Mouse (Mus musculus) adrenal gland, adult 18-20 months (tissue): ENCODE results near the gene Akip1. TPM values are rescaled to one million over a fixed set of nuclear protein-coding genes. Genes with fewer than 3 reads are reported as not detected.

Source experiments
- DNase-seq, 2 experiments: peaks; one replicate each; pipeline ENCODE4 v3.0.0; 2021 to 2022; ENCODE audit warnings: low spot score in 2 of 2
- long read RNA-seq, 2 experiments: library from polyadenylated mRNA; stranded (forward); transcript quantifications; one replicate each; pipeline ENCODE4 v2.0.0; 2021
- total RNA-seq, 2 experiments: library from RNA; stranded (reverse); gene quantifications; 1 replicate in 1 of 2; 2 replicates in 1 of 2; pipeline ENCODE4 v1.2.3; 2021

Akip1 gene
- 10 to 100 TPM; 18.6 to 22.9 TPM for total RNA-seq
- long read RNA-seq, experiment 1, transcript Akip1-201 (6 exons, 1,028 nt), result major isoform, 6 of 7 reads
- long read RNA-seq, experiment 1, partial matches to known transcripts, result 1 of 7 reads
- long read RNA-seq, experiment 1, other reads (novel, unspliced or antisense), result 0 of 7 reads
- long read RNA-seq, experiment 2, transcript Akip1-201 (6 exons, 1,028 nt), result major isoform, 24 of 30 reads
- long read RNA-seq, experiment 2, partial matches to known transcripts, result 4 of 30 reads
- long read RNA-seq, experiment 2, other reads (novel, unspliced or antisense), result 2 of 30 reads

DNA sequence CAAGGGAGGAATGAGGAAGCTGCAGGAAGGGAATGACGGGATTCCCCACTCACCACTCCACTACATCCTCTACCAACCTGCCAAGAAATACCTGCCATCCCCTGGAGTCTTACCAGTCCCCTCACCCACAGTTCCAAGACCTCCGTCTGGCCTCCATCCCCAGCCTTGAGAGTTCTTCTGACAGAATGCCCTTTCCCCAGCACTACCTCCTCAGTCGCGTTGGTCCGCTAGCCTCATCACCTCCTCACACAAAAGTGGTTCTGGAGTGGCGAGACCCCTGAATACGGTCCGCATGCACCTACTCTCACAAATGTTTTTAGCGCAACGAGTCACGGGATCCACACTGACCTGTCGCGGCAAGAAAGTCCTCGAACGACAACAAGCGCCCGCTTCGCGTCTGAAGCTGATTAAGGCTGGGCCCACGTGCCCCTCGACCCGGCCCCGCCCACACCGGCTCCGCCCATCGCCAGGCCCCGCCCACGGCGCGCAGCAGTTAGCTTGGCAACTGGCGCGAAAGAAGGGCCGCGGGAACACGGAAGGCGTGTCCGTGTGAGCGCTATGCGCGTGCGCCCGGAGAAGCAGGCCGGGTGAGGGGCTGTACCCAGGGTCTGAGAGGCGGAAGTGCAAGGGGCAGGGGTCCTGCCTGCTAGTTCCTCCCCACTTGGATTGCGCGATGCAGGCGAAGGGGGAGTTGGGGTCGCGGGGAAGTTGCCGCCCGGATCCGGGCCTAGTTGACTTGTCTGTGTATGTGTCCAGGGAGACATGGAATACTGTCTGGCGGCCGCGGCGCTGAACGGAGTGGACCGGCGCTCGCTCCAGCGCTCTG, at the start of gene Akip1, which contains the start of gene St5:
Gene Akip1 (plus strand): TSS at position 501 of the 826 bp plus-strand sequence.
Gene St5 (minus strand): TSS at position 416 of the 826 bp plus-strand sequence.
- DNase-seq, result peak; percentile 98 to 99

DNA sequence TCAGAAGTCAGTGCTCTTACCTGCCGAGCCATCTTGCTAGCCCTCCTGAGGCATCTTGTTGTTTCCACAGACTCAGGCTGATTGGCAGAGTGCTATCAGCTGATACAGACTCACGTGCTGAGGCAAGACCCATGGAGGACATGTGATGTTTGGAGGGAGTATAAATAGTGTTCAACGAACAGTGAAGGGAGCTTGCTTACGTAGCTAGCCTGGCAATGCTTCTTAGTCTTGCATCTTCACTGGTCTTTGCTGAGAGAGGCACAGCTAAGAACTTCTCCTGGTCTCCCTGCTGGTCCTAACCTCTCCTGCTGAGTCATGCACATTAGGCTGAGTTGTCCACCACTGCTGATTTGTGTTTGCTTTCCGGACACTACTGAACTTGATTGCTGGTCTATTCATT, 48.6 kb upstream of the Akip1 start:
- DNase-seq, result no peak

DNA sequence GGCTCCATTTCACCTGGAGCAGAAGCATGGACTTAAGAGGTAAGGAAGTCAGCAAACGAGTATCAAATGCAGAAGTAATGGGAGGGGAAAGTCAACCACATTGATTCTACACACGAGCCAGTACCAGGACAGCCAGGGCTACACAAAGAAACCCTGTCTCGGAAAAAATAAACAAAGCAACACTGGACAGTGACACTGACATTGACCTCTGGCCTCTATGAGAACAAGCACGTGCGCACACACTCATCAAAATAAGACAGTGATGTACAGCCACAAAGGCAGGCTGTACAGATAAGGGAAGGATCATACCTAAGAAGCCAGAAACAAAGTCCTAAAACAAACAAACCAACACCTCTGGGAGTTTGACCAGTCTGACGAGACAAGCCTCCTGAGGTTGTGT, 45.6 kb upstream of the Akip1 start:
- DNase-seq, result no peak

DNA sequence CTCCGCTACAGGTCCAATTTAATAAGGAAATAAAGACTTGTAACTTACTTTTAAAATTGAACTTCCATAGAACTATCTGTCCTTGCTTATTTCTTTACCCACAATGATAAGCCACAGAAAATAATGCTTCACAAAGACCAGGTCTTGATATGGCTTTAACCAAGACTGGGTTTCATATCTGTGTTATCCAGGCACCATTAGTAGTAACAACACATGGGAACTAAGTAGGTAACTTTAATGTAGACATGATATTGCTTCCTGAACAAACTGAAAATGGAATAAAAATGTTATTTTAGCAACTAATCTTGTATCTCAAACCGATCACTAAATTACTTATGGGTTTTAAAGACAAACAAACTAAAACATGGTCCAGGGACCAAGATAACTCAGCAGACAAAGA, 44.2 kb upstream of the Akip1 start:
- DNase-seq, result no peak

DNA sequence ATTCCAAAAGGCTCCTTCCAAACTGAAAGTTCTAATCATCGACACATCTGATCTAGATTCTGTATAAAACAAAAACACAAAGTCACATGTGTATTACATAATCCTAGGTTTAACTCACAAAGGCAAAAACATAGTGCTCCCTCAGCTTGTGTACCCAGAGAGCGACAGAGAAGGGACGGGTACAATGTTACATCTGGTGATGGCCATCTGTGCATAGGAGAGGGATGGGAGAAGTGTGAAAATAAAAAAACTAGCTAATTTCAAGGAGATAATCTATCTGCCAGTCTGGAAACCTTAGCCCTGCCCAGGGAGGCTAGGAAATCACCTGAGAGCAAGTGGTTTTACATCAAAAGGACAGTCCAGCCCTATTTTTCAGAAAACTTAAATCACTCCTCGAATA, 40.9 kb upstream of the Akip1 start:
- DNase-seq, result no peak

DNA sequence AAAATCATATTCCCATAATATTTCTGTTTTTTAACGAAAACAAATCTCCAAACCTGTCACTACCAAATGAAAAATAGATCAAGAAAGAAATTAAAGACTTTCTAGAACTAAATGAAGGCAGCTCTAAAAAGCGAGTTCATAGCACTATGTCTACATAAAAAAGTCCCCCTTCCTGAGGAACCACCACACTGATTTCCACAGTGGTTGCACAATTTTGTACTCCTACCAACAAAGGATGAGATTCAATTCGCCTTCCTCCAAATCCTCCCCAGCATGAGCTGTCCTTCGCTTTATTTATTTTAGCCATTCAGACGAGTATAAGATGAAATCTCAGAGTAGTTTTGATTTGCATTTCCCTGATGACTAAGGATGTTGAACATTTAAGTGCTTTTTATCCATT, 36.8 kb upstream of the Akip1 start:
- DNase-seq, result no peak

DNA sequence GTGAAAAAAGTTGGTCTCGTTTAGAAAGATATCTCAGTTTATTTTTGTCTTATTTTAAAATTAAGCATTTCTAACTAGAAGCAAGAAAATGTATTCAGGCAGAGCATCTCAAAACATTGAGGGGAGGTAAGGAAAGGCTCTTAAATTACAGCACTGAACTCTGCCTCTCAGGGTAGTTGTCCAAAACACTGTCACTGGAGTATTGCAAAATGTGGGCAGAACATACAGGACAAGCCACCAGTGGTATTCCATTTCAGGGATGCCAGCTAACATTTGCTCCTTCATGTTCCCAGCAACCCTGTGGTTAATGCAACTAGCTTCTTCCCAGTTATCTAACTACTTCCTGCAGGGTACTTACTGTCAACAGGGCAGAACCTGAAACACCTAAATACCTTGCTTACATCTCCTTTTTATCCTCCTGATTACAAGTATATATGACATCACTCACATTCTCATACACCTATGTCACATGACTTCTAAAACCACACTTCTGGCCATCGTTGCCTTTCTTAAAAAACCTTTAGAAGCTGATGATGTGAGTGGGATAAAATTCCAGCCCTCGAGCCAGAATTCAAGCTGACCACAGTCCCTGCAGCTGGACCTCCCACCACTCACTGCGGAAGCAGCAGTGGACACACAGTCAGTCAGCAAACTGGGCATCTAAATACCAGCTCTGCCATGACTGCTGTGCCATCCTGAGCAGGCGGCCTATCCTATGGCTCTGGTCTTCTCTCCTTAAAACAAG, 33.9 kb upstream of the Akip1 start:
- no peak for DNase-seq

DNA sequence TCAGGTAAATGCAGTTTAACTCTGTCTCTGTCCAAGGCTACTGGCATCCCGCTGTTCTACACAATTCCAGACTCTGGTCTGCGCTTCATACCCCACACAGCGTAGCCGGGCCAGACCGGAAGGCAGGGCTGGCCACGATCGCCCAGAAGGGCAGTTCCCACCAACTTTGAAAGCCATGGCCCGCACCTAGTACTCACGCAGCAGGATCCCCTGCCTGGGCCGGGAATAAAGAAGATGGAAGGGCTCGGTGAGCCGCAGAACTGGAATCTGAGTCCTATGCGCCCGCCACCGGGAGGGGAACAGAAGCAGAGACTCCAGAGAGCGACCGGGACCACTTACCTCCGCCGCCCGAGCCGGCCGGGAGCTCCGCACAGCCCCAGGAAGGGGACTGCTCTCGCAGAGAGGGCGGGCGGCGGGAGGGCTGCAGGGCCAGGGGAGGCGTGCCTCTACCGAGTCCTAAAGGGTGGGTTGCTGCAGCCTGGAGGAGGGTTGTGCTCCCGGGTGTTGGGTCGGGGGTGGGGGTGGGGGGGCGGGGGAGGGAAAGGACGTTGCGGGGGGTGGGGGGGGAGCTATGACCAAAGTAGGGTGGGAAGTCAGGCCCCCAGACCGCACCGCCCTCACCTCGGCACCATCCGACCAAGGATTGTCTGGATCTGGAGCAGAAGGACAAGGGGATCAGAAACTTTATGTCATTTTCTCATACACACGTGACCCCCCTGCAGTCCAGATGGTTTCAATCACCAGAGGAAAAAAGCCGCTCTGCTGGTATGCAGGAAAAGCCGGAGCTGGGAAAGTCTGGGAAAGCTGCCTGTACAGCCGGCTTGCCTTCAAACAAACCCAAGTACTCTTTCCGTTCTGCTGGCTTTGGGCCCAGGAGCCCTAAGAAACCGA, 31.7 kb upstream of the Akip1 start:
- DNase-seq, result peak; percentile 59 to 62

DNA sequence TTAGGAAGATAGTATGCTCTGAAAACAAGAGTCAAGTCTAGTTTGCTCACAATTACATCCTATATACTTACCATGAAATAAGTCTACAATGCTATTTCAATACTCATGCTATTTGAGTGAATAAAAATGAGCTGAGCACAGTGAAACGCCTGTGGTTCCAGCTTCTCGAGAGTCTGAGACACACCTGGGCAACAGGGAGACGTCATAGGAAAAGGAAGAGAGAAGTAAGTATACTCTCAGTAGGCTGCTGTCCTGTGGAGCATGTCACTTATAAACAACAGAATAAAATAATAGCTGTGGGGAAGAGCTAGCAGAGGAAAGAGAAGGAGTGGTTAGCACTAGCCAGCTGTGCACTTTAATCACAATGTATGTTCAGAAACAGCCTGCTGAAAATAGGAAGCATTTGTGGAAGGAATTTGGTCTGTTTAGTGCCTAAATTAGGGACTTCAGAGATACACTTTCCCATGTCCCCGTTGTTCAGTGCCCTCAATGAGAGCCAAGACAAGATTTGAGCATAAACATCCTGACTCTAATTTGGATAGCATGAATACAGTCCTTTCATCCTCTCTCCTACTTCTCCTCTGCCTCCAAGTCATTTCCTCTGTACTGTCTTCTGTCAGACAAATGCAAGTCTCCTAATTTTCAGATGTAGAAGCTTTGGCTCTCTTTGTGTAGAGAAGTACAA, 28.4 kb upstream of the Akip1 start:
- no peak for DNase-seq

DNA sequence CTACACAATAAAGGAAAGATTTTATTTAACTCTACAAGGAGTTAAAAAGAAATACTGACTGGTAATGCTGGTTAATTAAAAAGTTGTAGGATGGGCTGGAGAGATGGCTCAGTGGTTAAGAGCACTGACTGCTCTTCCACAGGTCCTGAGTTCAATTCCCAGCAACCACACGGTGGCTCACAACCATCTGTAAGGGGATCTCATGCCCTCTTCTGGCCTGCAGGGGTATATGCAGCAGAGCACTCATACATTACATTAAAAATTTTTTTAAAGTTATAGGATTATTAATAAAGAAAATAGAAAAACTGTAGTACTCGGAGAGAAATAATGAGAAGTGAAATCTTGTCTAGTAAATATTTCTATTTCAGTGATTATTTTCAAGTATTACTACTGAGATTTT, 23.2 kb upstream of the Akip1 start:
- DNase-seq, result no peak

DNA sequence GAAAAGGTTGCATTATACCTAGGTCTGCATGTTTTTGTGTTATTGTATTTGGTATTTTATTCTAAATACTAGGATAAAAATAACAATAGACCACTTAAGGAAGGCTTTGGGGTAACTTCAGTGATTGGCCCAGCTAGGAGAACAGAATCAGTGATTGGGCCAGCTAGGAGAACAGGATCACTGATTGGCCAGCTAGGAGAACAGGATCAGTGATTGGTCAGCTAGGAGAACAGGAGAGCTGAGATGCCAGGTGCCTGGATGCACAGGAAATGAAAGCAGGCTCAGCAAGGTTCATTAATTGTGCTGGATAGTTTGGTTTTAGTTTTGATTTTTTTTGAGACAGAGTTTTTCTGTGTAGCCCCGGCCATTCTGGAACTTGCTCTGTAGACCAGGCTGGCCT, 22.6 kb upstream of the Akip1 start:
- no peak for DNase-seq

DNA sequence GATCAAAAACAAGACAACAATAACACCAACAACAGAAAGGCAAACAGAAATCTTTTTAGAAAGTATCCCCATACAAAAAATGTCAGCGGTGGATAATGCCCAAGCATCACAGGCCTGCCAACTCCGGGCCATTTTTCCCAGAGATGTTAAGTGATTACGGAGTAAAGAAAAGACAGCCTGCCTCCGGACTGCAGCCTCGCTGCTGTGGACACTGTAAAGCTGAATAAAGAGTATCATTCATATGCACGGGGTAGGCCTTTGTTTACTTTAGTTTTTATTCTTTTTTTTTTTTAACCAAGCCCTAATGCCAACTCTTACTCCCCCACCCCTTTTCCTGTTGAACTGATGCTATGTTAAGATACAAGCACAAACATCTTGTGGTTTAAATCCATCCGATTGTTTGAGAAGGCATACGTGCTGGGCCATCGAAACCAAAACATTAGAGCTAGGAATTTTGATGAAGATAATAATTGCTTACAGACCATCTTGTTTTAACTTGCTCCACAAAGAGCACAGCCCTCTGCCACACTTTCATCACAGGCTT, 16.8 kb upstream of the Akip1 start:
- DNase-seq, result no peak

DNA sequence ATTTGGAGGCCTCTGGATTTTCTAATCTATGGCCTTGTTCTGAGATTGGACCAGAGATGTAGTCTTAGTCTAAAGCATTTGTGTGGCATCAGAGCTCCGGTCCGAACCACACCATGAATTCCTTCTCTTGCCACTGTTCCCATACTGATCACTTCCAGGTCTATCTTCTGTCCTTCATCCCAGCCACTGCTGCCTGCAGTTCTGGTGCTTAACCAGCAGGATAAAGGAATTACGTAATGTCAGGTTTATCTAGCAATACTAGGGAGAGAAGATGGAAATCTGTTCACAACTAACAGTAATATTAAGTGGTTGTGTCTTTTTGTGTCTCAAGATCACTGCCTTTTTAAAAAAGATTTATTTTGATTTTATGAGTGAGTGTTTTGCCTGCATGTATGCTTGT, 13.4 kb upstream of the Akip1 start:
- DNase-seq, result no peak

DNA sequence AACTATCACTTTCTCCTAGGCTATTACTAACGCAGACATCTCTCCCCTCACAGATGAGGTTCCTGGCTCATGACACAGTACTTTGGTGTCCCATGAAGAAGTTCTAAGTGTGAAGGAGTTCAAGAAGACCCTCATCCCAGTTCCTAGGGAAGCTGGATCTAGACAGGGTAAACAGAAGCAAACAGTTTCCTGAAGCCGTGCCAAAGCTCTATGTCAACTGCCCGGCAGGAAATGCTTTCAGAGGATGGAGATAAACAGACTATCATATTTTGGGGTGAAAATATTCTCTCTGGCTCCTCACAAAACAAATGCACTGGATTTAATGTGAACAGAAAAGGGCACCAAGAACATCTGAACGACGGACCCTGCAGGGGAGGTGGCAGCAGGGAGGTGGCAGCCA, 12.5 kb upstream of the Akip1 start:
- DNase-seq, result no peak

DNA sequence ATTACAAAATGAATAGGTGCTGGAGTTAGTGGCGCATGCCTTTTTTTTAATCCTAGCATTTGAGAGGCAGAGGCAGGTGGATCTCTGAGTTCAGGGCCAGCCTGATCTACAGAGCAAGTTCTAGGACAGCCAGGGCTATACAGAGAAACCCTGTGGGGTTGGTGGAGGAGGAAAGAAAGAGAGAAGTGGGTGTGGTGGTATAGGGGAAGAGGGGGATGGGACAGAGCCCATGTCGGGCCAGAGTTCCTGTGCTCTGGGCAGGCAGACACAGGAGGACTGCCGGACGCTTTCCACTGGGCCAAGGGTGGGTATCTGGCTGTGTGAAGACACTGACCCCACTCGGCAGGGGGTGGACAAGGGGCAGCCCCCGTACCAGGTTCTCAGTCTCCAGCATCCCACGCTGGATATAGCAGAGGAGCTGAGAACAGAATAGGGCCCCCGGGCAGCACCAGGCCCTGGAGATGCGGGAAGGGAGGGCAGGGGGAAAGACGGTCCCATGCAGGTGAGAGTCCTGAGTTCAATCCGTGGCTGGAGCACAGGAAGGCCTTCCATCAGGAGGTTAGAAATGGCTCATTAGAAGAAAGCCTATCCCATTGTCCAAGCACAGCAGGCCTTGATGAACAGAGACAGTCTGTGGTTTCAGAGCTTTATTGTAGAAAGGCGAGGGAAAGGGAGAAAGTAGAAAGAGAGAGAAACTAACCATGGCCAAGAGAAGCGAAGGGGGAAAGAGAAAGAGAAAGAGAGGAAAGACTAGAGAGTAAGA, 8.7 kb upstream of the Akip1 start:
- no peak for DNase-seq

DNA sequence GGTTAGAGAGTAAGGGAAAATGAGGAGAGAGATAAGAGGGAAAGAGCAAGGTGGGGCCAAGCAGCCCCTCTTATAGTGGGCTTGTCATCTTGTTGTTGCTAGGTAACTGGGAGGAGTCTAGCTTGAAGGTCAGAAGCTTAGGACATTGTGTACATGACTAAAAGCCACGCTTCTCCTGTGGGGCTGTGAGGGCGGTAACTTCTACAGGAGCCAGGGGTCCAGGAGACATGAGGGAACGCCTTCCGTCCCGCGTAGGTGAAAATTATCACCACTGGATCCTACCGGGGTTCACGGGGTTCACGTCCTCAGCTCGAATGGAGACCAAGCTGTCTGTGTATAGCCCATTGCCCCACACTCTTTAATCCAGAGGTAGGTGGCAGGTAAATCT, 8.2 kb upstream of the Akip1 start:
- no peak for DNase-seq

DNA sequence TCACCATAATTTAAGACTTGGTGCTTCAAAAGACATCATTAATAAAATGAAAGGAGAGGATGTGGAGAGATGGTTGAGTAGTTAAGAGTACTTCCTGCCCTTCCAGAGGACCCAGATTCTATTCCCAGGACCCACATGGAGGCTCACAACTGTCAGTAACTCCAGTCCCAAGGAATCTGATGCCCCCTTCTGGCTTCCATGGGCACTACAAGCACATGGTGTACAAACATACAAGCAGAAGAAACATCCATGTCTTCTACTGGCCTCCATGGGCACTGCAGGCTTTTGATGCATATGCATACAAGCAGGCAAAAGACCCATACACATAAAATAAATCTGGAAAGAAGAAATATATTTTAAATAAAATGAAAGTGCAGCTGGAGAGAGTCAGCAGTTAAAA, 3.3 kb upstream of the Akip1 start:
- DNase-seq, result no peak

DNA sequence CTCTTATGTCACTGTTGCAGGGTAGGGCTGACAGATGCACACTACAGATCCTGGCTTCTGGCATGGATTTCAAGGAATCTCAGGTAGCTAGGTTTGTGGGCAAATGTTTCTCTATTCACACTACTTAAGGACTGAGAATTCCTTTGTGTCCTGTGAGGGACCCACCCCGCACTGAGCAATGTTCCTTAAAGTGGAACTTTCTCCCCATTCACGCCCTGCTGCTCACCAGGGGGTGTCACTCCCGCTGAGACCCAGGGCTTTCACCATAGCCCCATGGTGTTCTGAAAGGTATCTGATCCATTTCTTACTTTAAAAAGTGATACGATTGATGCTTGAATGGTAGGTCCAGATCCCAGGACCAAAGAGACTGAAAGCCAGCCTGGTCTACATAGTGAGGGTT, 769 bp upstream of the Akip1 start:
- DNase-seq, result no peak

DNA sequence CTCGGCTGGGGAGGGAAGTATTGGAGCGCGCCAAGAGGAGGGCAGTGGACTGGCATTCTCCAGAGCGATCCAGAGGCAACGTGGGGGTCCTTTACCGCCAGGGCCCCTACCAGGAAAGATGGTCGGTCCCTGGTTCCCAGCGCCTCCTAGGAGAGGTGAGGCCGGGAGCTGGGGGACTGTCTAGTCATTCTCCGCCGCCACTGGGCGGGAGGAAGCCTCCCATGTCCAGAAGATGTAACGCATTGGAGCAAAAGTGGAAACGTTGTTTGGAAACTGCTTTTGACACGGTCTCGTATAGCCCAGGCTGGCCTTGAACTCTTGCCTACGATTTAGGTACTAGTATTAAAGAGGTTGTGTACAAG, 507 bp downstream of the Akip1 start:
- DNase-seq, result no peak
